Mouse (Mus musculus) C3H10T1/2 (cell line): Measurements from ENCODE around the gene Kank1. TPM values are rescaled to one million over a fixed set of nuclear protein-coding genes. Genes with fewer than 3 reads are reported as not detected.

Experiments
- polyA plus RNA-seq, 2 experiments: library from polyadenylated mRNA; unstranded; fragments of >200 nt; fragmentation: generic; extraction: Trizol; gene quantifications; one replicate each; pipeline ENCODE4 v1.2.1; 2012; ENCODE audit warnings: missing spikeins in 2 of 2

The Kank1 gene
- under 1 TPM; 0.04 to 0.57 TPM for polyA plus RNA-seq

DNA sequence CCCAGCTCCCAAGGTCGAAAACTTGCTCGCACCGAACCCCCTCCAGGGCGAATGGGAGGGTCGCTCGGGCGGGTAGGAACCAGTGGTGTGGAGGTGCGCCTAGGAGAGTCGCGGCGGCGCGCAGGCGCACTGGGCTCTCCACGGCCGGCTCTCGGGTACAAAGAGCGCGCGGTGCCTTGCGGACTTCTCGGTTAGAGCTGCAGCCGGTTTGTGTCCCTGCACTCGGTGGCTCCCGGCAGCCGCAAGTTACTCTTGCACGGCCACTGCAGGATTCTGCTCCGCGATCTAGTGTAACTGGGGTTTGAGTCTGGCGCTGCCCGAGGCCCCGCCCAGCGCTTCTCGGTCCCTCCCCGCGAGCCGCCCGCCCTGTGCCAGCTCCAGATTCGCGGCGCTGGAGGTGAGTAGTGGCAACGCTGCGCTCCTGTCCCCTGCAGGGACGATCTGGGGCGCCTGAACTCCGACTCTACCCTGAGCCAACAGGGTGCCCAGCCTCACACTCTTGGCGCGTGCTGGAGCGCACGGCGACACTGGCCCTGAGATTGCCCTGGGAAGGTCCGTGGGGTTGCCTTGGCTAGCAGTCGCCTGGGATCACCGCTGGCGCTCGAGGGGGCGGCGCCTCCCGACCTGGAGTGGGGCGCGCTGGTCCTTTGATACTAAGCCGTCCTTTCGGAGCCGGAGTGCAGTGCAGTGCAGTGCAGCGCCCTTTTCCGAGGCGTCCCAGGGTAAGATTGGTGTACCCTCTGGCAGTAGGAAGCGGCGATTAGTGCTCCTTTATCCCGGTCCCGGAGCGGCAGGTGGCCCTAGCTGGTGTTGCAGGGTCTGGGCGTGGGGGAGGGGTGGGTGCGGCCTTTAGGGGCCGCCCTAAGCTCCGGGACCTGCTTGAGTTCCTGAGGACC is at the start of gene Kank1:
TSS of gene Kank1 (plus strand) at position 380 of the 896 bp plus-strand sequence.

Other genes with a start within 250 kb of the Kank1 start
- gene Dock8, start 237.4 kb upstream of the Kank1 start, polyA plus RNA-seq: 1 to 10 TPM in 1 of 2 experiments, under 1 TPM in 1; 0.48 to 1.4 TPM